Mouse (Mus musculus) liver, embryonic 16.5 days (tissue): ENCODE data around the gene Iqsec3. TPM values are rescaled to one million over a fixed set of nuclear protein-coding genes. Genes with fewer than 3 reads are reported as not detected.

Source experiments
- ATAC-seq: fragments of 200-750 bp; cut with Nextera tagmentation; 2 replicates; pipeline ENCODE4 v1.8.0; 2017; ENCODE audit warnings: low read depth, mild to moderate bottlenecking, moderate number of reproducible peaks, moderate library complexity
- H3K27ac ChIP-seq: fragments of 300-500 bp; sonication (generic); 2 replicates; pipeline ENCODE4 v1.5.1; 2014; ENCODE audit warnings: mild to moderate bottlenecking, low read length
- H3K27me3 ChIP-seq: fragments of 300-500 bp; sonication (generic); 2 replicates; pipeline ENCODE4 v1.6.1; 2014; ENCODE audit warnings: low read depth, low read length, mixed read lengths; ENCODE audit not compliant: control insufficient read depth, insufficient read depth
- H3K36me3 ChIP-seq: fragments of 300-500 bp; sonication (generic); 2 replicates; pipeline ENCODE4 v1.6.1; 2014; ENCODE audit warnings: mild to moderate bottlenecking; ENCODE audit not compliant: control insufficient read depth, insufficient read depth
- H3K4me1 ChIP-seq: fragments of 300-500 bp; sonication (generic); 2 replicates; pipeline ENCODE4 v1.6.1; 2014; ENCODE audit warnings: low read depth, low read length, mixed read lengths; ENCODE audit not compliant: control insufficient read depth
- H3K4me2 ChIP-seq: fragments of 300-500 bp; sonication (generic); 2 replicates; pipeline ENCODE4 v1.6.1; 2014; ENCODE audit warnings: low read depth, low read length, mixed read lengths
- H3K4me3 ChIP-seq: fragments of 300-500 bp; sonication (generic); 2 replicates; pipeline ENCODE4 v1.5.1; 2014; ENCODE audit warnings: low read depth, mild to moderate bottlenecking, low read length
- H3K9ac ChIP-seq: fragments of 300-500 bp; sonication (generic); 2 replicates; pipeline ENCODE4 v1.6.1; 2014; ENCODE audit warnings: low read depth, low read length
- H3K9me3 ChIP-seq: fragments of 300-500 bp; sonication (generic); replicated peaks from 2 replicates; pipeline ENCODE4 v1.6.1; 2016; ENCODE audit warnings: low read length; ENCODE audit not compliant: control insufficient read depth
- WGBS: fragments of 180-500 bp; shearing (Covaris S2); extraction: QIAGEN DNeasy Blood & Tissue Kit; methylation state at CpG from one replicate; pipeline ENCODE4 v1.1.7; 2014; ENCODE audit not compliant: insufficient replicate concordance; 5-methylcytosine and 5-hydroxymethylcytosine counted together
- polyA plus RNA-seq: library from polyadenylated mRNA; unstranded; fragments of >200 nt; fragmentation: Nextera tagmentation; extraction: Ambion mirVana; gene quantifications from 2 replicates; pipeline ENCODE4 v1.2.1, GENCODE M21; 2015

Gene Iqsec3
- polyA plus RNA-seq, 1 experiment from 2014 or later: not detected

DNA sequence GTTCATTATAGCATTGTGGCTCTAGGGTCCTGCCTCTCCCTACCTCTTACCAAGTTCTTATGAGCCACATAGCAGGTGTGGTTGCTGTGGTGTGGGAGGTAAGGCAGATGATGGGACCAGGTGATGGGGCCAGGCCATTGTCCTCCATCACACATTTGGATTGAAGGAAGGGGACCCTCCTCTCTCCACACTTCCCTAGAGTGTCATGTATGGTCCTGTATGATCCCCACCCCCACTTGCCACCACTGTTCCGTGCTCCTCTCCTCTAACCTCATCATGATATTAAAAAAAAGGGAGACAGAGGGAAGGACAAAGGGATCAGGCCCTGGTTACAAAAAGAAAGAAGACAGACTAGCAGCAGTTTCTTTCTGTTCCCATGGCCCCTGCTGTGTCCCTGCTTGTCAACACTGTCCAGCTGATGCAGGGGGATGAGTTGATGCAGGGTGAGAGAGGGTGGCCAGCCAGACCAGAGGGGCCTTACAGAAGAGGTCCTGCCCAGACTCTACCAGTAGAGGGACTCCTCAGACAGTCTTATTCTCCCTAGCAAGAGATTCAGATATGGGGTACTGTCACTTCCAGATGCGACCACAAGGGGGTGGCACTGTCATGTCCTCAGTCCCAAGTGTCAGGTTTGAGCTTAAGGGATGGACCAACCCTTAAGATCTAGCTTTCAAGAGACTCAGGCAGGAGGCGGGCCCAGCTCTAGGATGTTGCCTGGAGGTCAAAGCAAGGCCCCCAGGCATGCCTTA, 135.5 kb downstream of the Iqsec3 start:
- H3K27me3 ChIP-seq: no peaks in the 10 kb centered on the region
- H3K4me1 ChIP-seq: peaks cover 23% of the 10 kb centered on the region
- ATAC-seq: peak; percentile 40
- H3K36me3 ChIP-seq: no peaks in the 10 kb centered on the region
- no peak overlapping the region for H3K9ac ChIP-seq
- H3K9me3 ChIP-seq: no peaks in the 10 kb centered on the region
- WGBS: 32% methylated on average over 3 of the region's 3 CpGs
- H3K27ac ChIP-seq: peak overlapping the region; percentile 3; the same call in 1 of the 2 replicates
- H3K4me3 ChIP-seq: no peak overlapping the region
- no peak overlapping the region for H3K4me2 ChIP-seq

DNA sequence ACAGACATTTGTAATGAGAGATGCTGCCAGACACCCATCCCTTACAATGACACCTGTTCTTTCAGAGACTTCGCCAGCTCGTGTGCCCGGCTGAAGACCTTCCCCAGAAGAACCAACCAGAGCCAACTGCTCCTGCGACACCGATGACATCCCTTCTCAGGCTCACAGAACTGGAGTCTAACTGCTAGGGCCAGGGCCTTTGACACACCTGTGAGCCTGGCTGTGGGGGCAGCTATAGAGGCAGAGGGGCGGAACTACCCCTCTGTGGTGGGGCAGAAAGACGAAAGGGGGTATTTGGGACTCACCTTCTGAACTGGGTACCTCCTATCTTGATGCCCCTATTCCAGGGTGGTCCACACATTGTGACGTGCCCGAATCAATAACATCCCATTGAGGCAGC, 136.2 kb downstream of the Iqsec3 start:
- no peak overlapping the region for H3K27ac ChIP-seq
- no peak overlapping the region for H3K9ac ChIP-seq
- 81% methylated on average over 9 of the region's 9 CpGs for WGBS
- H3K4me3 ChIP-seq: peak overlapping the region; percentile 50
- no peaks in the 10 kb centered on the region for H3K9me3 ChIP-seq
- no peaks in the 10 kb centered on the region for H3K36me3 ChIP-seq
- H3K4me2 ChIP-seq: peak overlapping the region; percentile 59
- ATAC-seq: no peak
- H3K4me1 ChIP-seq: peaks cover 23% of the 10 kb centered on the region
- H3K27me3 ChIP-seq: no peaks in the 10 kb centered on the region

DNA sequence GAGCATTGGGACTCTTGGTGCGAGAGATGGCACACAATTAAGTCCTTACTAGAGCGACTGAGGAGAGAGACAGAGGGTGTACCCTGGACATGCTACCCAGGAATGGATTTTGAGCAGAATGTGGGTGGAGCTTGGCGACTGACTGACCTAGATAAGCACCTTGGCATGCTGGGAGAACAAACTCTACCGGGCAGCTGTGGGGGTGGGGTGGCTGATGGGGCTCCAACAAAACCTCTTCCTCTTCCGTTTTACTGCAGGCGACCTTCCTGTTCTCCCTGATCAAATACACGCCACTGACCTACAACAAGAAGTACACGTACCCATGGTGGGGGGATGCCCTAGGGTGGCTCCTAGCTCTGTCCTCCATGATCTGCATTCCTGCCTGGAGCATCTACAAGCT, 136.9 kb downstream of the Iqsec3 start:
- Histone ChIP-seq H3K4me3 (peak overlapping the region; percentile 50), H3K4me2 (peak overlapping the region; percentile 59), H3K9ac (peak overlapping the region; percentile 38), H3K27me3 (no peaks in the 10 kb centered on the region), H3K27ac (peak overlapping the region; percentile 51), H3K4me1 (peaks cover 23% of the 10 kb centered on the region), H3K36me3 (no peaks in the 10 kb centered on the region), H3K9me3 (no peaks in the 10 kb centered on the region)
- WGBS: 12% methylated on average over 8 of the region's 8 CpGs
- ATAC-seq: peak; percentile 89

DNA sequence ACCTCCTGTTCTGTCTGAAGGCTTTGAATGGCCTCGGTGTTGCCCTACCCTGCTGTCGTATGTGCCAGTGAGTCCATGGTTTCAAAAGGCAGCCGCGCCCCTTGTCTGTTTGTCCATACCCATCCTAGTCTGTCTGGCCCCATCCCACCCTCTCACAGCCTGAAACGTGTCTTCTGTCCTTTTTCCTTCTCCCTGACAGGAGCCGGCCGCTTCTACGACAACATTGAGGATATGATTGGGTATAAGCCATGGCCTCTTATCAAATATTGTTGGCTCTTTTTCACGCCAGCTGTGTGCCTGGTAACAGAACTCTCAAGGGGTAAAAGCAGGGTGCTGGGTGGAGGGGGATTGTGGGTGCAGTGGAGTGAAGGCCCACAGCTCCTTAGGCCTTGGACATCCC, 137.6 kb downstream of the Iqsec3 start:
- Histone ChIP-seq H3K4me1 (peaks cover 23% of the 10 kb centered on the region), H3K4me3 (no peak overlapping the region), H3K9me3 (no peaks in the 10 kb centered on the region), H3K9ac (no peak overlapping the region), H3K27ac (no peak overlapping the region), H3K27me3 (no peaks in the 10 kb centered on the region), H3K36me3 (no peaks in the 10 kb centered on the region), H3K4me2 (no peak overlapping the region)
- ATAC-seq: no peak
- 69% methylated on average over 9 of the region's 9 CpGs for WGBS

DNA sequence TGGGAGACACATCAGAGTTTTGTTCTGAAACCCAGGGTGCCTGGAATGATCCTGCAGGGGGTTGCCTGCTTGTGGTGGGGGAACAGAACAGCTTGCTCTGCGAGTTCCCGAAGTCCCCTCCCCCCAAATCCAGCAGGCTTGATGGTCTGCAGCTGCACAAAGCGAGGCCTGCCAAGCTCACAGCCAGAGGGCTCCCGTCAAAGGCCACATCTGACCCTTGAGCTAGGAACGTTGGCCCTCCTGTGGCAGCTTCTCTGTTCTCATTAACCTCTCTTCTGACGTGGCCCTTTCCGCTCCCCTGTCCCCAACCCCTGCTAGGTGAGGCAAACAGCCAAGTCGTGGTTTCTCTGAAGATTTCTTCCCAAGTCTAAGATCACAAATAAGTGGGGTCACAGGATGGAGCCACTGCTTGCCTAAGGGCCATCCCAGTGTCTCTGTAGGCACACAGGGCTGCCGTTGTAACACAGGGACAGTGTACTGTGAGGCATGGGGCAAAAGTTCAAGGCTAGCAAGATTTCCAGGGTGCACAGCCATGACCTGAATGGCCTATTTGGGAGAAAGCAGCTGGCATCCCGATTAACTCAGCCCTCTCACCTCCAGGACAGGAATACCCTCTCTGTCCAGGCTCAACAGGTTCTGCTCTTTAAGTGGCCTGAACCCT, 143.5 kb downstream of the Iqsec3 start:
- ATAC-seq: peak; percentile 49; the same call in 1 of the 2 replicates
- no peaks in the 10 kb centered on the region for H3K27me3 ChIP-seq

DNA sequence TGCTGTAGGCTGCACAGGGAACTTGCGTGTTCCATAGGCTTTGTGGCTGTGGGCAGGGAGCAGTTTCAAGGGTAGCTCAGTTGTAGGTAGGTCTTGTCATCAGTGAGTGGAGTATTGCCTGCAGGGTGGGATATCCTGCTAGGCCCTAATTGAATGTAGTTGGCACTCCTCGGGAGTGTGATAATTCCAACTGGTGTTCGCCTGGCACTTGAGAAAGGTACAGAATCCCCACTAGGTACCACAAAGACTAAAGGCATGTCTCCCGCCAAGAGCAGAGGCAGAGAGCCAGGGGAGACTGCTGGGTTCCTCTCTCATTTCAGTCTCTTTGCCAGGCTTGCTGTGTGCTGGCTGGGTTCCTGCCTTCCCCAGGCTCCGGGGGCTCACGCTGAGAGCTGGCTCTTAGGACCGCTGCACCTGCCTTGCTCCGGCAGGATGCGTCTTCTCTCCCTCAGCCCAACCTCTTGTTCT, 145.0 kb downstream of the Iqsec3 start:
- H3K4me2 ChIP-seq: no peak overlapping the region
- no peak overlapping the region for H3K27ac ChIP-seq
- no peaks in the 10 kb centered on the region for H3K27me3 ChIP-seq
- H3K9me3 ChIP-seq: no peaks in the 10 kb centered on the region
- ATAC-seq: no peak
- WGBS: 73% methylated on average over 9 of the region's 9 CpGs
- no peaks in the 10 kb centered on the region for H3K36me3 ChIP-seq
- H3K4me1 ChIP-seq: peaks cover 2% of the 10 kb centered on the region
- H3K9ac ChIP-seq: no peak overlapping the region
- no peak overlapping the region for H3K4me3 ChIP-seq

More for the DNA sequence above, 143.5 kb downstream of the Iqsec3 start:
- Histone ChIP-seq H3K4me1 (peaks cover 2% of the 10 kb centered on the region), H3K9me3 (no peaks in the 10 kb centered on the region), H3K9ac (no peak overlapping the region), H3K4me2 (no peak overlapping the region), H3K36me3 (no peaks in the 10 kb centered on the region), H3K4me3 (no peak overlapping the region), H3K27ac (no peak overlapping the region)
- WGBS: 46% methylated on average over 10 of the region's 10 CpGs

DNA sequence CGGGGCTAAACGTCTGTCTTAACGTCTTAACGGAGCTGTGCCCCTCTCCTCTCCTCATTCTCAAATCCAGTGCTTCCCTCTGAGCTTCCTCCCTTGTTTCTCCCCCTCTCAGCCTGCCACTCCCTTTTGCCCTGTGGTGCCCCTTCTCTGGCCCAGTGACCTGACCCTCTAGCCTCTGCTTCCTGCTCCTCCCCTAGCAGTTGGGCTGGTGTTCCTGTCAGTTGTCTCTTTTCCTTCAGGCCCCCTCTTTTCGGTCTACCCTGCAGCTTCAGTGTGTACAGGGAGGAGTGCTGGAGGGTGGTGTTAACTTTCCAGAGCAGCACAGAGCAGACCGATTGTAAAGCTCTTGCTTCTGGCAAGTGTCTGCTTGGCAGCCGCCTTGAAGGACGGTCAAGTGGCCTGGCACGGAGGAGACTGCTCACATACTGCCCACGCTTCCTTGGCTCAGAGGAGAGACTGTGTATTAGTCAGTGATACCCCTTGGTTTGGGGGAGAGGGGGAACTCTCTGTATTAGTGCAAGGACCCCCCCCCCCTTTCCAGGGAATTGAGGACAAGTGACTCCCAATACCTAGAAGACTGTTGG, 146.9 kb downstream of the Iqsec3 start:
- 33% methylated on average over 10 of the region's 10 CpGs for WGBS
- Histone ChIP-seq H3K27me3 (no peaks in the 10 kb centered on the region), H3K27ac (no peak overlapping the region), H3K9me3 (no peaks in the 10 kb centered on the region), H3K4me1 (peaks cover 2% of the 10 kb centered on the region), H3K4me3 (no peak overlapping the region), H3K36me3 (no peaks in the 10 kb centered on the region), H3K9ac (no peak overlapping the region), H3K4me2 (no peak overlapping the region)
- no peak for ATAC-seq

DNA sequence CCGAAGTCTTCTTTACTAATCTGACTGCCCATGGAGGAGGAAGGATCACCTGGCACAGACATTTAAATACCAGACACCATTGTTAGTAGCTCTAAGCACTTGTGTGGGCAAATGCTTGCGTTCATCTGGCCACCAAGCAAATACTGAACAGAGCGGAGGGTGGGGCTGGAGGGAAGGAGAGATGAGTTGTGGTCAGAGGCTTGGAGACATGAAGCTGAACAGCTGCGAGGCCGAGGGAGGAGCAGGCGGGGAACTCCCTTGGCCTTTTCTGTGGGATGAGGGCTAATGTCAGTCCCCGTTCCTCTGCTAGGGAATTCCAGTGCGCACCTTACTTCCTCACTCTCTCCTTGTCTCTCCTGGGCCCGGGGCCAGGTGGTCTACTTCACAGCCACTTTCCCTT, 147.7 kb downstream of the Iqsec3 start:
- Histone ChIP-seq H3K4me2 (no peak overlapping the region), H3K9me3 (no peaks in the 10 kb centered on the region), H3K9ac (no peak overlapping the region), H3K4me3 (no peak overlapping the region), H3K36me3 (no peaks in the 10 kb centered on the region), H3K4me1 (peaks cover 2% of the 10 kb centered on the region), H3K27me3 (no peaks in the 10 kb centered on the region), H3K27ac (no peak overlapping the region)
- no peak for ATAC-seq
- WGBS: 40% methylated on average over 9 of the region's 9 CpGs

DNA sequence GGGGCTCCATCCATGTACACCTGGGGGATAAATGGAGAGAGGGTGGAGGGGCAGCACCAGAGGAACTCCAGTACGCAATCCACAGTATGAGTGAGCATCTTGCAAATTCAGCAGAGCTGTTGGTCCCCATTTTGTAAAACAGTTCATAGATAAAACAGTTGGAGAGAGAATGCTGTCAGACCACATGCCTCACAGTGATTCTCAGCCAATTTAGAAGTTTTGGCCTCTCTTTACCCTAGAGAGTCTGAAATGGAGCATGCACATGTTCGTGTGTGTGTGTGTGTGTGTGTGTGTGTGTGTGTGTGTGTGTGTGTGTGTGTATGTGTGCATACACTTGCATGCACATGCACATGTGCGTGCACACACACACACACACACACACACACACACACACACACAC, 148.2 kb downstream of the Iqsec3 start:
- no peaks in the 10 kb centered on the region for H3K27me3 ChIP-seq
- no peak overlapping the region for H3K9ac ChIP-seq
- no peak overlapping the region for H3K4me2 ChIP-seq
- no peaks in the 10 kb centered on the region for H3K9me3 ChIP-seq
- no peak for ATAC-seq
- no peak overlapping the region for H3K4me3 ChIP-seq
- H3K4me1 ChIP-seq: peaks cover 2% of the 10 kb centered on the region
- WGBS: 63% methylated on average over 3 of the region's 3 CpGs
- no peak overlapping the region for H3K27ac ChIP-seq
- H3K36me3 ChIP-seq: no peaks in the 10 kb centered on the region
